Mouse (Mus musculus) stomach, postnatal 0 days (tissue): ENCODE measurements around the gene Col24a1. TPM values are rescaled to one million over a fixed set of nuclear protein-coding genes. Genes with fewer than 3 reads are reported as not detected.

Experiments used
- ATAC-seq: fragments of 200-750 bp; cut with Nextera tagmentation; 2 replicates; pipeline ENCODE4 v1.8.0; 2017; ENCODE audit not compliant: low FRiP score, low TSS enrichment
- DNase-seq: peaks from one replicate; pipeline ENCODE4 v3.0.0-alpha.2; 2016; ENCODE audit warnings: low spot score
- H3K27ac ChIP-seq: fragments of 300-500 bp; sonication (generic); replicated peaks from 2 replicates; pipeline ENCODE4 v1.5.1; 2014; ENCODE audit warnings: mild to moderate bottlenecking, control low read depth
- H3K27me3 ChIP-seq: fragments of 300-500 bp; sonication (generic); 2 replicates; pipeline ENCODE4 v1.6.1; 2014; ENCODE audit warnings: low read length; ENCODE audit not compliant: control insufficient read depth, insufficient read depth
- H3K36me3 ChIP-seq: fragments of 300-500 bp; sonication (generic); 2 replicates; pipeline ENCODE4 v1.6.1; 2014; ENCODE audit warnings: low read length, mixed read lengths; ENCODE audit not compliant: control insufficient read depth, insufficient read depth
- H3K4me1 ChIP-seq: fragments of 300-500 bp; sonication (generic); replicated peaks from 2 replicates; pipeline ENCODE4 v1.6.1; 2014; ENCODE audit warnings: antibody characterized with exemption; ENCODE audit not compliant: control insufficient read depth, insufficient read depth
- H3K4me2 ChIP-seq: fragments of 300-500 bp; sonication (generic); replicated peaks from 2 replicates; pipeline ENCODE4 v1.6.1; 2014; ENCODE audit warnings: low read depth, mild to moderate bottlenecking, control low read depth, moderate library complexity
- H3K4me3 ChIP-seq: fragments of 300-500 bp; sonication (generic); 2 replicates; pipeline ENCODE4 v1.5.1; 2014; ENCODE audit warnings: low read depth, low read length, control low read depth
- H3K9ac ChIP-seq: fragments of 300-500 bp; sonication (generic); 2 replicates; pipeline ENCODE4 v1.6.1; 2014; ENCODE audit warnings: mild to moderate bottlenecking, low read length, control low read depth, mixed read lengths
- H3K9me3 ChIP-seq: fragments of 300-500 bp; sonication (generic); 2 replicates; pipeline ENCODE4 v1.6.1; 2016; ENCODE audit warnings: low read length; ENCODE audit not compliant: control insufficient read depth
- CTCF ChIP-seq: IDR thresholded peaks from 2 replicates; pipeline ENCODE4 v1.5.1; 2016; ENCODE audit warnings: antibody characterized with exemption, low read depth, mild to moderate bottlenecking, moderate library complexity
- EP300 ChIP-seq: optimal IDR thresholded peaks from 2 replicates; pipeline ENCODE3; 2016; ENCODE audit warnings: antibody characterized with exemption
- WGBS: fragments of 180-500 bp; shearing (Covaris S2); extraction: QIAGEN DNeasy Blood & Tissue Kit; methylation state at CpG from one replicate; pipeline ENCODE4 v1.1.7; 2014; 5-methylcytosine and 5-hydroxymethylcytosine counted together
- polyA plus RNA-seq: library from polyadenylated mRNA; unstranded; fragments of >200 nt; fragmentation: Nextera tagmentation; extraction: Ambion mirVana; gene quantifications from 2 replicates; pipeline ENCODE4 v1.2.1, GENCODE M21; 2015

Col24a1 gene
- polyA plus RNA-seq, 1 experiment from 2014 or later: 0.89 TPM

DNA sequence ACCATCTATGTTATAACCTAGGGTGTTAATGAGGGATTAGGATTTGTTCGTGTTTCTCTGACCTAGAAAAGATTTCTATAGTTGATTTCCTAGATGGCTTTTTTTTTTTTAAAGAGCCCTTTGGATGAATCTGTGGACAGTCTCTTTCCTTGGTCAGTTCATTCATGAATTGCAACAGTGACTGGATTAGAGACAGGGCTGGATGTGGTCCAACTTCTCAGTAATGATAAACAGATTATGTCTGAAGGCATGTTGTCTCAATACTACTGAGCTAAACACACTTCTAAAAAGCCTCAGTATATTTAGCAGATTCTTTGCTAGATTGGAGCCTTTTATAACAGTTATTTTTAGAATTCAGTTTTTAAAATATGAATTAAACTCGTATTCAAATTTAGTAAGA is 44.9 kb downstream of the Col24a1 start:
- no peak for DNase-seq
- Histone ChIP-seq H3K4me2 (no peak overlapping the region), H3K27me3 (no peaks in the 10 kb centered on the region), H3K9ac (no peak overlapping the region), H3K9me3 (no peaks in the 10 kb centered on the region), H3K27ac (no peak overlapping the region), H3K4me3 (no peak overlapping the region), H3K4me1 (no peaks in the 10 kb centered on the region), H3K36me3 (no peaks in the 10 kb centered on the region)
- TF ChIP-seq CTCF (no peak), EP300 (no peak)
- no peak for ATAC-seq
- 50% methylated on average over 2 of the region's 2 CpGs for WGBS

DNA sequence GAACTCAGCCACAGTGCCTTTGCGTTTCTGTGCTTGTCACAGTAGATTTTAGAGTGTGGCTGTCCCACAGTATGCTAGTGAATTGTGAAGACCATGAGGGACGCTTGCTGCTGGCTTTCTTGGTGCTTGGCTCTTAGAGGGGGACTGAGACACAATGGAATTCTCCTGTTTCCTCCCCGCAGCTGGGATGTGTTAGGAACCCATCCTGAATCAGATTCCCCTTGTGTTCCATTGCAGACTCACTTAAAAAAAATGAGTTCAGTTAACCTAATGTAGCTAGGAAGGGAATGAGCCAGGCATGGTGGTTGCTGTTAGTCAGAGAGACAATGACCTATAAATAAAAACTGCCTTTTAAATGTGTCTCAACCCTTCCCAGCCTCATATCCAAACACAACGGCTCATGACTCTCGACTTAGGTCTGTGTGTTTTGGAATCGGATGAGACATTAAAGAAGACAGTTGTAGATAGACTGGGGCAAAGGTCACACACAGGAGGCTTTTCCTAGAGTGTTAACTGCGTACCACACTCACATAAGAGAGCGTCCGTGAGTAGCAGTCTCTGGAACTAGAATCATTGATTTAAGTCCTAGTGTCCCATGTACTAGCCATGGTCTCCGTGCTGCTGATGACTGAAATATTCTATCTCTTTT is 47.7 kb downstream of the Col24a1 start:
- Histone ChIP-seq H3K4me1 (no peaks in the 10 kb centered on the region), H3K9me3 (no peaks in the 10 kb centered on the region), H3K36me3 (no peaks in the 10 kb centered on the region), H3K4me3 (no peak overlapping the region), H3K4me2 (no peak overlapping the region), H3K27me3 (no peaks in the 10 kb centered on the region), H3K27ac (no peak overlapping the region), H3K9ac (no peak overlapping the region)
- ATAC-seq (no peak), DNase-seq (no peak)
- WGBS: 65% methylated on average over 10 of the region's 10 CpGs
- no peak for TF ChIP-seq EP300
- no peak for TF ChIP-seq CTCF

DNA sequence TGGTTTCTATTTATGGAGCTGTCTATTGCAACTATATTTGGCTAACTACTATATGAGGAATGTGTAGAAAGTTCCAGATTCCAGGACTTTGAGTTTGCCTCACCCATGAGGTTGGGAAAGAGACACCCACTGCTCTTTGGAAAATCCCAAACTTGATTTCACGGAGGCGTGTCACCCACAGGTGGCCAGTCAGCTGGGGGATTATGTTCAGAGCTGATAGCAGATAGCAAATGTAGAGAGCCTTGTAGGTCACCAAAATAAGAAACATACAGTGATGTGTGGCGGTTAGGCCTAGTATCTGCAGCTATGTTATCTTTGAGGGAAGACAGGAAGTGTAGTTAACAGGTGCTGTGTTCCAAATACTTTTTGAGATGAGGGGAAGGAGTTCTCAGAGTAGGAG is 56.4 kb downstream of the Col24a1 start:
- no peaks in the 10 kb centered on the region for H3K9me3 ChIP-seq
- H3K4me2 ChIP-seq: no peak overlapping the region
- H3K27ac ChIP-seq: no peak overlapping the region
- DNase-seq: no peak
- 87% methylated on average over 3 of the region's 3 CpGs for WGBS
- H3K27me3 ChIP-seq: no peaks in the 10 kb centered on the region
- no peak overlapping the region for H3K4me3 ChIP-seq
- H3K9ac ChIP-seq: no peak overlapping the region
- TF ChIP-seq EP300: no peak
- no peak for TF ChIP-seq CTCF
- no peaks in the 10 kb centered on the region for H3K36me3 ChIP-seq
- H3K4me1 ChIP-seq: no peaks in the 10 kb centered on the region
- ATAC-seq: no peak

DNA sequence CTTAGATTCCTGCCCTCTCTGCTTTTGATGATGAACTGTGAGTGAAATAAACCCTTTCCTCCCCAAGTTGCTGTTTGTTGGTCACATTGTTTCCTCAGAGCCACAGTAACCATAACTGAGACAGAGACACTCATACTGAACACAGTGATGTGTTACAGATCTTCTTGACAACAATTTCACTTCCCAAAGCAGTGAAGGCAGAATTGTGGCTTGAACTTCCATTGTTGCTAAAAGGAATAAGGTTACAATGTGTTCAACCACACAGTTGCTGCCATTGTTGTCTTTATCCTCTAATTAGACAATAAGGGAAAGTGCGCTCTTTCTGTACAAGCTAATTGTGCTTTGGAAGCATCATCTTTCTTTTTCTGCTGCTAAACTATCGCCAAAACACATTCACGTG is 61.7 kb downstream of the Col24a1 start:
- no peak for ATAC-seq
- H3K4me1 ChIP-seq: no peaks in the 10 kb centered on the region
- H3K4me3 ChIP-seq: no peak overlapping the region

DNA sequence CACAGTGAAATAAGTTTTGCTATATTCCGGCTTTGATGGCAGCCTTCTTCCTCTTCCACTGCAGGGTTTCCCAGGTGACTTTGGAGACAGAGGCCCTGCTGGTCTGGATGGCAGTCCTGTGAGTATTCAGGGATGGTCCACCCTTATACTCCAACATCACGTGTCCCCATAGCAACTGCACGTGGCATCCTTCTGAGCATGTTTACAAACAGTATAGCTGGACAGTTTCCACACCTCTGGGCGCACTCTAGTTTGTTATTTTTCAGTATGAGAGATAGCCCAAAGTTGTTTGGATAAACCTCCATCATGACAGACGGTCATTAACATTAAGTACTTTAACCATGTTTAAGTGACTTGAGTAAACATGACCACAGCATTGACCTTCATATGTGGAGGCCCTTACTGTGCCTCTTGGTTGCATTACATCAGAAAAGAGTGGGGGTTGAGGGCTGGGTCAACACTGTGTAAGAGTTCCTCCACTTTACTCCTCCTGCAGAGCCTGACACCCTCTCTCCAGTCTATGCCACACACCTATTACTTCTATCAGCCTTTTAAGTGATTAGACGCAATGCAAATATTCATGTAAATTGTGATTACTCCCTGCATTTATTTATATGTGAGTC is 64.7 kb downstream of the Col24a1 start:
- no peak overlapping the region for H3K27ac ChIP-seq
- 53% methylated on average over 6 of the region's 6 CpGs for WGBS
- no peaks in the 10 kb centered on the region for H3K27me3 ChIP-seq
- DNase-seq (no peak), ATAC-seq (no peak)
- H3K9me3 ChIP-seq: no peaks in the 10 kb centered on the region
- no peak overlapping the region for H3K9ac ChIP-seq
- H3K4me3 ChIP-seq: no peak overlapping the region
- H3K4me1 ChIP-seq: no peaks in the 10 kb centered on the region
- TF ChIP-seq EP300 (no peak), CTCF (no peak)
- no peaks in the 10 kb centered on the region for H3K36me3 ChIP-seq
- no peak overlapping the region for H3K4me2 ChIP-seq

More for the DNA sequence above, 61.7 kb downstream of the Col24a1 start:
- Histone ChIP-seq H3K27ac (no peak overlapping the region), H3K36me3 (no peaks in the 10 kb centered on the region), H3K9me3 (no peaks in the 10 kb centered on the region), H3K4me2 (no peak overlapping the region), H3K9ac (no peak overlapping the region), H3K27me3 (no peaks in the 10 kb centered on the region)
- WGBS: 86% methylated on average over 3 of the region's 3 CpGs
- TF ChIP-seq CTCF: no peak
- DNase-seq: no peak

DNA sequence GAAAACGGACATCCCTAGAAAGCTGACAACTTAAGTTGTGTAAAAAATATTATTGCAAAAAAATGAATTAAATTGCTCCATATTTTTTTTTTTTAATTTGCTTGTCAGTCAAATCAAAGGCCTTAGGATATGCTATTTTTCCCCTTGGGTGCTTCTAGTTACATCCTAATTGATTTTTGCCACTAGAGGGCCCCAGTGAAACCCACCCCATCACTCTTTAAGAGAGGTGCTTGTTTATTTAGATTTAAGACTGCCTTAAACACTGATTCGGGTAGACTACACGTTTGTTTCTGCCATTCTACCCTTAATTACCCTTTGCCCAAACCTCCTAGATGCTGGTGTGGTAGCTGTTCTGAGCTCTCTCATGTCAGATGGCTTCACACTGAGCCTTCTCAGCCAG is 73.0 kb downstream of the Col24a1 start:
- WGBS: 29% methylated on average over 3 of the region's 3 CpGs
- Histone ChIP-seq H3K36me3 (no peaks in the 10 kb centered on the region), H3K4me2 (no peak overlapping the region), H3K4me3 (no peak overlapping the region), H3K27me3 (no peaks in the 10 kb centered on the region), H3K27ac (no peak overlapping the region), H3K9me3 (no peaks in the 10 kb centered on the region), H3K4me1 (no peaks in the 10 kb centered on the region), H3K9ac (no peak overlapping the region)
- no peak for DNase-seq
- TF ChIP-seq EP300: no peak
- peak; percentile 55 for TF ChIP-seq CTCF
- ATAC-seq: no peak
